Mouse (Mus musculus) forelimb bud, embryonic 11.5 days (tissue): ENCODE results near the gene Gm17509.

Source experiments
- DNase-seq: peaks from one replicate; pipeline ENCODE4 v3.0.0-alpha.2; 2012; ENCODE audit warnings: low read depth, low spot score

Gene Gm17509

GRCm38 (mm10) chr13:117220501-117221321 lies at the start of gene Gm17509:
Gene Gm17509, minus strand, starts transcription at chr13:117221075.
- DNase-seq: peak; percentile 66

GRCm38 (mm10) chr13:117267963-117268362 lies 47.1 kb upstream of the Gm17509 start:
- DNase-seq: no peak

GRCm38 (mm10) chr13:117266156-117266555 lies 45.3 kb upstream of the Gm17509 start:
- DNase-seq: no peak

- no peak for DNase-seq
Measured at GRCm38 (mm10) chr13:117260704-117261103, 39.8 kb upstream of the Gm17509 start.

- no peak for DNase-seq
Measured at GRCm38 (mm10) chr13:117242621-117243020, 21.7 kb upstream of the Gm17509 start.

GRCm38 (mm10) chr13:117242063-117242462 lies 21.2 kb upstream of the Gm17509 start:
- DNase-seq: no peak

GRCm38 (mm10) chr13:117237111-117237510 lies 16.2 kb upstream of the Gm17509 start:
- DNase-seq: no peak

GRCm38 (mm10) chr13:117235530-117236212 lies 14.8 kb upstream of the Gm17509 start:
- peak; percentile 63 for DNase-seq

GRCm38 (mm10) chr13:117234486-117234885 lies 13.6 kb upstream of the Gm17509 start:
- no peak for DNase-seq

- no peak for DNase-seq
Measured at GRCm38 (mm10) chr13:117233808-117234207, 12.9 kb upstream of the Gm17509 start.

GRCm38 (mm10) chr13:117230371-117231110 lies 9.7 kb upstream of the Gm17509 start:
- DNase-seq: no peak

GRCm38 (mm10) chr13:117225561-117225960 lies 4.7 kb upstream of the Gm17509 start:
- no peak for DNase-seq

GRCm38 (mm10) chr13:117224901-117225300 lies 4.0 kb upstream of the Gm17509 start:
- no peak for DNase-seq

GRCm38 (mm10) chr13:117223125-117223524 lies 2.2 kb upstream of the Gm17509 start:
- no peak for DNase-seq

GRCm38 (mm10) chr13:117219871-117220500 lies 889 bp downstream of the Gm17509 start:
- DNase-seq: peak; percentile 48

GRCm38 (mm10) chr13:117218092-117218491 lies 2.8 kb downstream of the Gm17509 start:
- DNase-seq: no peak

GRCm38 (mm10) chr13:117217621-117218020 lies 3.3 kb downstream of the Gm17509 start:
- DNase-seq: no peak

GRCm38 (mm10) chr13:117216752-117217363 lies 4.0 kb downstream of the Gm17509 start:
- DNase-seq: peak; percentile 40

GRCm38 (mm10) chr13:117216126-117216525 lies 4.7 kb downstream of the Gm17509 start:
- no peak for DNase-seq

- no peak for DNase-seq
Measured at GRCm38 (mm10) chr13:117215481-117215880, 5.4 kb downstream of the Gm17509 start.

- no peak for DNase-seq
Measured at GRCm38 (mm10) chr13:117211386-117211875, 9.4 kb downstream of the Gm17509 start.
